Mouse (Mus musculus) spleen, adult 2 months (tissue): Measurements from ENCODE around the gene Tceanc.

Experiments used
- CTCF ChIP-seq: fragments of 200-500 bp; IDR thresholded peaks from 2 replicates; pipeline ENCODE4 v1.5.1; 2011; ENCODE audit warnings: mild to moderate bottlenecking, inconsistent platforms; ENCODE audit not compliant: insufficient read depth, insufficient read length, insufficient replicate concordance; ENCODE audit errors: extremely low read depth
- POLR2A ChIP-seq: fragments of 200-500 bp; IDR thresholded peaks from 2 replicates; pipeline ENCODE4 v1.6.1; 2011; ENCODE audit warnings: low read depth, low read length, inconsistent platforms

DNA sequence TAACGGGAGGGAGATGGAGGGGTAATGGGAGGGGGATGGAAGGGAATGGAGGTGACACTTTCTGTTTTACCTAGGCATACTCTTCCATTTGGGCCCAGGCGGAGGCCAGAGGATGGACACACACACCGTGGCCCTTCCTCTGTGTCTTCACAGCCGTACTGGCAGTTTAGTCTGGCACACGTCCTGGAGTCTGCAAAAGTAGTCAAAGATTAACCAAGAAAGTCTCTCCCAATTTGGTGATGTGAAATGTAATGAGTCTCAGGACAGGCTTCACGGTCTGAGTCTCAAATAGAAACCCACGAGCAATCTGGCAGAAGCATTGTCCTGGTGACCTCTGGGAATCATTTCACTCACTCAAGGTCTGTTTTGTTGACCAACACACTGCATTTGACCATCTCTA, 34.0 kb upstream of the Tceanc start:
- TF ChIP-seq POLR2A (no peak), CTCF (no peak)
